In the genomic region with DNA sequence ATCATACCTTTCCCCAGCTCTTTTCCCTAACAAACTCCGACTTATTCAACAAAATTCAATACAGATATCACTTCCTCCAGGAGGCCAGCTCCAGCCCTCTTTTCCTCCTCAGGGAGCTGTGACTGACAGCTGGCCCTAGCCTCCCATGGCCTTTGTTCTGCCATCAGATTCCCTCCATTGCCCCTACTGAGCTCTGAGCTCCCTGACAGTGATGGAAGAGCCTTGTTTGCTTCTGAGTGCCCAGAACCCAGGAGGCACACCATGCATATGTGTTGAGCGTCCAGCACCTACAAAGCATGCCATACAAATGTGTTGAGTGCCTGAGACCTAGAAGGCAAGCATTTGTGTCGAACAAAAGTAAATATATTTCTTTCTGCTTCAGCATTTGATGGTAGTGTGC, we compare ENCODE assay signal across 30 mouse cellular contexts.
DNase-seq lines count a peak whose midpoint lies in the region; ATAC-seq and TF ChIP-seq lines count a peak whose summit lies in the region.
"Had no signal": no experiment of that assay in that cellular context is flagged by ENCODE, and none has a peak within 500 bp of the region (broad histone marks: within the 10 kb centered on the region; RNA-seq: fewer than 3 reads in every experiment).

No protein-coding gene starts in this region.

- no peak for TF ChIP-seq CTCF in brain, embryonic 14.5 days (IDR thresholded peaks at IDR 0.05; ENCODE audit: borderline replicate concordance, extremely low read depth, insufficient read depth, insufficient read length)

- no peak overlapping the region for H3K4me2 ChIP-seq in forebrain, embryonic 16.5 days (ENCODE audit: low read length)
- H3K4me2 ChIP-seq in midbrain, embryonic 11.5 days: no peak overlapping the region
- no peak overlapping the region for H3K4me2 ChIP-seq in midbrain, embryonic 15.5 days
- no peak overlapping the region for H3K4me2 ChIP-seq in hindbrain, embryonic 13.5 days
- H3K4me2 ChIP-seq: heart, embryonic 11.5 days; limb, embryonic 15.5 days; liver, embryonic 13.5 days; neural tube, embryonic 13.5 days; stomach, embryonic 15.5 days had no signal

- no peaks in the 10 kb centered on the region for H3K27me3 ChIP-seq in forebrain, embryonic 10.5 days (ENCODE audit: poor library complexity, severe bottlenecking)
- no peaks in the 10 kb centered on the region for H3K27me3 ChIP-seq in forebrain, embryonic 16.5 days (replicated peaks; ENCODE audit: control insufficient read depth, insufficient read depth, low read length)
- no peaks in the 10 kb centered on the region; the same call in 1 of the 2 replicates for H3K27me3 ChIP-seq in midbrain, embryonic 11.5 days (ENCODE audit: control insufficient read depth, insufficient read depth, low read length)
- H3K27me3 ChIP-seq in midbrain, embryonic 15.5 days (replicated peaks): no peaks in the 10 kb centered on the region
- no peaks in the 10 kb centered on the region for H3K27me3 ChIP-seq in hindbrain, embryonic 13.5 days
- H3K27me3 ChIP-seq: limb, embryonic 15.5 days; liver, embryonic 13.5 days; neural tube, embryonic 13.5 days; stomach, embryonic 15.5 days had no signal

- H3K27ac ChIP-seq in forebrain, embryonic 10.5 days: peak overlapping the region; percentile 36; the same call in 1 of the 2 replicates
- no peak overlapping the region for H3K27ac ChIP-seq in forebrain, embryonic 16.5 days (ENCODE audit: low read length)
- H3K27ac ChIP-seq in midbrain, embryonic 11.5 days (ENCODE audit: low read depth, low read length): no peak overlapping the region
- H3K27ac ChIP-seq in midbrain, embryonic 15.5 days: no peak overlapping the region
- H3K27ac ChIP-seq in hindbrain, embryonic 13.5 days: peak overlapping the region; percentile 50; the same call in 1 of the 2 replicates
- H3K27ac ChIP-seq: limb, embryonic 15.5 days; liver, embryonic 13.5 days; neural tube, embryonic 13.5 days; stomach, embryonic 15.5 days had no signal

- no peak for ATAC-seq in forebrain, embryonic 16.5 days
- no peak for ATAC-seq in midbrain, embryonic 11.5 days (ENCODE audit: low FRiP score)
- no peak for ATAC-seq in midbrain, embryonic 15.5 days (replicated peaks)
- no peak for ATAC-seq in hindbrain, embryonic 13.5 days (ENCODE audit: low FRiP score)
- ATAC-seq: forebrain, embryonic 14.5 days; intestine, postnatal 0 days; lung, postnatal 0 days had no signal

- H3K4me1 ChIP-seq in forebrain, embryonic 10.5 days: peaks cover 17% of the 10 kb centered on the region
- 0 out of 2 replicates have a peak, but pooled peaks cover 2% of the 10 kb centered on the region for H3K4me1 ChIP-seq in forebrain, embryonic 16.5 days (replicated peaks; ENCODE audit: control insufficient read depth, insufficient read depth, low read length)
- H3K4me1 ChIP-seq in midbrain, embryonic 11.5 days (ENCODE audit: control insufficient read depth, insufficient read depth, low read length): peaks cover 5% of the 10 kb centered on the region
- no peaks in the 10 kb centered on the region for H3K4me1 ChIP-seq in midbrain, embryonic 15.5 days
- H3K4me1 ChIP-seq in hindbrain, embryonic 13.5 days (replicated peaks): peaks cover 23% of the 10 kb centered on the region
- H3K4me1 ChIP-seq: limb, embryonic 15.5 days had no signal

- no peaks in the 10 kb centered on the region for H3K36me3 ChIP-seq in forebrain, embryonic 10.5 days (replicated peaks)
- H3K36me3 ChIP-seq in forebrain, embryonic 16.5 days (ENCODE audit: control insufficient read depth, insufficient read depth): no peaks in the 10 kb centered on the region
- H3K36me3 ChIP-seq in midbrain, embryonic 11.5 days (ENCODE audit: control insufficient read depth, insufficient read depth, low read length): no peaks in the 10 kb centered on the region
- H3K36me3 ChIP-seq in midbrain, embryonic 15.5 days (replicated peaks): no peaks in the 10 kb centered on the region
- no peaks in the 10 kb centered on the region for H3K36me3 ChIP-seq in hindbrain, embryonic 13.5 days
- H3K36me3 ChIP-seq: G1E; limb, embryonic 10.5 days; limb, embryonic 15.5 days; liver, embryonic 13.5 days; neural tube, embryonic 13.5 days; stomach, embryonic 15.5 days had no signal

- H3K9ac ChIP-seq in forebrain, embryonic 16.5 days (replicated peaks; ENCODE audit: low read depth, low read length): no peak overlapping the region
- H3K9ac ChIP-seq in midbrain, embryonic 11.5 days (ENCODE audit: low read length): no peak overlapping the region
- H3K9ac ChIP-seq in midbrain, embryonic 15.5 days: no peak overlapping the region
- H3K9ac ChIP-seq in hindbrain, embryonic 13.5 days: no peak overlapping the region
- H3K9ac ChIP-seq: limb, embryonic 15.5 days; liver, embryonic 13.5 days; neural tube, embryonic 13.5 days; stomach, embryonic 15.5 days had no signal

- 68% methylated on average over 3 of the region's 3 CpGs for WGBS in forebrain, embryonic 10.5 days
- 55% methylated on average over 3 of the region's 3 CpGs for whole genome bisulfite sequencing in forebrain, embryonic 16.5 days
- 52% methylated on average over 3 of the region's 3 CpGs for WGBS in midbrain, embryonic 11.5 days
- WGBS in midbrain, embryonic 15.5 days: 47% methylated on average over 3 of the region's 3 CpGs
- WGBS in hindbrain, embryonic 13.5 days: 25% methylated on average over 3 of the region's 3 CpGs

- H3K9me3 ChIP-seq in forebrain, embryonic 10.5 days: no peaks in the 10 kb centered on the region
- H3K9me3 ChIP-seq in forebrain, embryonic 16.5 days (ENCODE audit: control insufficient read depth, low read length): no peaks in the 10 kb centered on the region
- no peaks in the 10 kb centered on the region for H3K9me3 ChIP-seq in midbrain, embryonic 11.5 days (ENCODE audit: control insufficient read depth, low read length)
- H3K9me3 ChIP-seq in midbrain, embryonic 15.5 days: no peaks in the 10 kb centered on the region
- H3K9me3 ChIP-seq in hindbrain, embryonic 13.5 days: no peaks in the 10 kb centered on the region
- H3K9me3 ChIP-seq: G1E; limb, embryonic 10.5 days; limb, embryonic 15.5 days; liver, embryonic 13.5 days; neural tube, embryonic 13.5 days; stomach, embryonic 15.5 days had no signal

- TF ChIP-seq POLR2A in brain, embryonic 14.5 days (IDR thresholded peaks at IDR 0.05; ENCODE audit: borderline replicate concordance, extremely low read depth, insufficient read depth, insufficient read length, poor library complexity, severe bottlenecking): no peak

- DNase-seq in forebrain, embryonic 10.5 days (ENCODE audit: extremely low spot score, low spot score): no peak
- peak; percentile 84 for DNase-seq in midbrain, embryonic 11.5 days (ENCODE audit: low spot score, missing footprints)
- DNase-seq in brain, embryonic 14.5 days (ENCODE audit: low read depth): peak; percentile 22
- no peak for DNase-seq in heart, adult 8-10 months (ENCODE audit: low spot score)
- DNase-seq: adrenal gland, adult 8-10 months; cerebellum, adult 9-10 months; cerebellum, postnatal 36 days; gastrocnemius, postnatal 25 days; heart, adult 11 months; heart, postnatal 36 days; kidney, adult 9 months; kidney, postnatal 10 days; layer of hippocampus, adult 9-11 months; liver, embryonic 13.5 days; lung, adult 18-20 months; lung, postnatal 4 days; right cerebral cortex, postnatal 25 days had no signal

- no peak overlapping the region for H3K4me3 ChIP-seq in forebrain, embryonic 10.5 days
- H3K4me3 ChIP-seq in forebrain, embryonic 16.5 days (replicated peaks; ENCODE audit: low read length): no peak overlapping the region
- no peak overlapping the region for H3K4me3 ChIP-seq in midbrain, embryonic 11.5 days (ENCODE audit: low read depth, low read length)
- no peak overlapping the region for H3K4me3 ChIP-seq in midbrain, embryonic 15.5 days
- H3K4me3 ChIP-seq in hindbrain, embryonic 13.5 days: no peak overlapping the region
- H3K4me3 ChIP-seq: limb, embryonic 10.5 days; limb, embryonic 15.5 days; liver, embryonic 13.5 days; myocyte; neural tube, embryonic 13.5 days; stomach, embryonic 15.5 days had no signal

Comparison
In these comparisons a context has a peak if more than half of its experiments do, and no peak if none do; other contexts are left out.
1. H3K27ac ChIP-seq: peak in forebrain, embryonic 10.5 days (single experiment) and hindbrain, embryonic 13.5 days (single experiment); none in forebrain, embryonic 16.5 days (single experiment), midbrain, embryonic 11.5 days (single experiment) and midbrain, embryonic 15.5 days (single experiment).
2. DNase-seq: peak in midbrain, embryonic 11.5 days (single experiment) and brain, embryonic 14.5 days (single experiment); none in forebrain, embryonic 10.5 days (single experiment) and heart, adult 8-10 months (single experiment).